Mouse (Mus musculus) limb, embryonic 10.5 days (tissue): ENCODE results near the gene Rubcnl. TPM values are rescaled to one million over a fixed set of nuclear protein-coding genes. Genes with fewer than 3 reads are reported as not detected.
A peak's percentile ranks its signal among the peaks of the same experiment; 100 is the strongest.

Experiments used
- DNase-seq: peaks from one replicate; pipeline ENCODE4 v3.0.0-alpha.2; 2017; ENCODE audit warnings: low spot score
- H3K27ac ChIP-seq: fragments of 300-500 bp; sonication (generic); 2 replicates; pipeline ENCODE4 v1.5.1; 2016; ENCODE audit warnings: mild to moderate bottlenecking
- H3K27me3 ChIP-seq: fragments of 300-500 bp; sonication (generic); 2 replicates; pipeline ENCODE4 v1.6.1; 2016; ENCODE audit warnings: low read depth, mild to moderate bottlenecking; ENCODE audit not compliant: poor library complexity, severe bottlenecking
- H3K36me3 ChIP-seq: fragments of 300-500 bp; sonication (generic); 2 replicates; pipeline ENCODE4 v1.6.1; 2016; ENCODE audit warnings: mild to moderate bottlenecking, moderate library complexity
- H3K4me1 ChIP-seq: fragments of 300-500 bp; sonication (generic); 2 replicates; pipeline ENCODE4 v1.6.1; 2016
- H3K4me3 ChIP-seq: fragments of 300-500 bp; sonication (generic); 2 replicates; pipeline ENCODE4 v1.5.1; 2016; ENCODE audit warnings: mild to moderate bottlenecking, moderate library complexity
- H3K9me3 ChIP-seq: fragments of 300-500 bp; sonication (generic); replicated peaks from 2 replicates; pipeline ENCODE4 v1.6.1; 2016; ENCODE audit warnings: mild to moderate bottlenecking
- WGBS: fragments of 180-500 bp; shearing (Covaris S2); methylation state at CpG from one replicate; pipeline ENCODE4 v1.1.7; 2016; 5-methylcytosine and 5-hydroxymethylcytosine counted together
- polyA plus RNA-seq: library from polyadenylated mRNA; unstranded; fragments of >200 nt; fragmentation: Nextera tagmentation; extraction: Ambion mirVana; gene quantifications from 2 replicates; pipeline ENCODE4 v1.2.1, GENCODE M21; 2016

Rubcnl gene
- 0.10 and 0.30 TPM in 2 replicates for polyA plus RNA-seq

DNA sequence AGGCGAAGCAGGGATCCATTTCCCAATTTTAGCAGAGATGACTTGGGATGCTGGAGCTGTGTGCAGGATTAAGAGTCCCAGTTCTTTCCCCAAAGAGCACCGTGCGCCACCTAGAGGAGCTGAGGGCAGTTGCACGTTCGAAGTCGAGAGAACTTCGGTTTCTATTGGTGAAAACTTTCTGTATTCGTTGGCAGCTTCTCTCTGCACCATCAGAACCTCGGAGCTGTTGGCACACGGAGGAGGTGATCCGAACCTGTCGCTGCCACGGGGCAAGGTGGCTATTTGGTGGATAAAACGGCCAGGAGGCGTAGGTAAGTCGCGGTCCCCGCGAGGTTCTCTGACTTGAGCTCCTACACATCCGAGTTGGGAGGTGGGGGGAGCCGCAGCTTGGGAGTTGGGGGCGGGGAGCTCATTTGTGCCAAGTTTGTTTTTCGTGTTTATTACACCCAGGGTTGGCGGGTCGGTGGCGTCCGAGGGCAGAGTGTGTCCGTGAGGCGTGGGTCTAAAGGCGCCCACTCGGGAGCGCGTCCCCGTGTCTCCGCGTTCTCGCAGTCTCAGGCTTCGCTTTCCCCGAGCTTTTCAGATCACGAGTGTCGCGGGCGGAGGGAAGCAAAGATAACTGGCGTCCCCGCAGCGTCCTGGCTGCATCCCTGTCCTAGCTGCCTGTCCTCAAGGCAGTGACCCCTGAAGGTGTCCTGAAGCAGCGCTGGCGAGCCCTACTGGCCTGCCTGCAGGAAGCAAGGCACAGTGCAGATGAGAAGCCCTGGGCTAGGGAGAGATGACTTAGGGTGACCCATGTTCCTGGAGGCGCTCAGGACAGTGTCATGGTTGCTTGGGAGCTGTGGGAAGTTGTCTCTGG is at the start of gene Rubcnl:
Rubcnl (plus strand) TSS at position 172 of the 859 bp plus-strand sequence.
- Histone ChIP-seq H3K36me3 (no peaks in the 10 kb centered on the region), H3K27me3 (peaks cover 5% of the 10 kb centered on the region; the same call in 1 of the 2 replicates), H3K4me1 (peaks cover 5% of the 10 kb centered on the region), H3K4me3 (peak within 1 kb of the TSS; percentile 65), H3K27ac (peak within 1 kb of the TSS; percentile 66), H3K9me3 (no peaks in the 10 kb centered on the region)
- DNase-seq, result peak; percentile 82
- 2% methylated on average over 49 of the region's 49 CpGs for WGBS

DNA sequence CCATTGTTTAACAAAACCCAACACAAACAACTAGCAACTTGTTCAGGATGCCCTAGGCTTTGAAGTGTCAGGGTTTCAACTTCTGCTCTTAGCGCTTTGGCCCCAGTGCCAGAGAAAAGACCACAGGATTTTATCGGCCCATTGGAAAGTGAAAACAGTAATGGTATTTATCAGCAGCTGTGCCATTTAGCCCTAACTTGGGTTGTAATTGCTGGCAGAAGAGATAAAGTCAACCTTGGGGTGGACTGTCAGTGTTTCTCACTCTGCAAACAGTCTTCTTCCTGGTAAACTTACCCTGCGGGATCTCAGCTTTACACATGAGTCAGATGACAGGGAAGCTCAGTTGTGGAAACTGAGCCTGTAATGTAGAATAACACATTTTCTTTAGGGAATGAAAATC is 43.6 kb upstream of the Rubcnl start:
- no peak overlapping the region for H3K27ac ChIP-seq
- H3K4me1 ChIP-seq, result no peaks in the 10 kb centered on the region
- no peaks in the 10 kb centered on the region for H3K27me3 ChIP-seq
- no peak overlapping the region for H3K4me3 ChIP-seq
- H3K9me3 ChIP-seq, result no peaks in the 10 kb centered on the region
- no peak for DNase-seq
- H3K36me3 ChIP-seq, result no peaks in the 10 kb centered on the region
- WGBS, result 46% methylated on average over 3 of the region's 3 CpGs

DNA sequence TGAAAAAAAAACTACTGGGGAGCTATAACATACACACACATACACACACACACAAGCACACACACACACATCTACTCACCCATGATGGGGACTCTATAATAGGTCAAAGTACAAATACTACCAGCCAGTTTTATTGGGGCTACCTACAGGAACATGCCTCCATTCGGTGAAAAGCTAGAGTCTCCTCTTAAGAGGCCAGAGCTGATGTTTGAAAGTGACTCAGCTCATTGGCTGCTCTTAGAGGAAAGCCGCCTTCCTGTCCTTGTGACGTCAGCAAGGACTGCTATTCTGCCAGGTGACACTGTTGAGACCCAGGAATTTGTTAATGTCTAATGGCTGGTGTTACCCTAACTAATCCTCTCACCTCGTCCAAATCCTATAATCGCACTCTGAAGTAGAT is 43.1 kb upstream of the Rubcnl start:
- Histone ChIP-seq H3K4me3 (no peak overlapping the region), H3K9me3 (no peaks in the 10 kb centered on the region), H3K27ac (no peak overlapping the region), H3K36me3 (no peaks in the 10 kb centered on the region), H3K27me3 (no peaks in the 10 kb centered on the region), H3K4me1 (no peaks in the 10 kb centered on the region)
- DNase-seq, result no peak
- 83% methylated on average over 5 of the region's 5 CpGs for WGBS

DNA sequence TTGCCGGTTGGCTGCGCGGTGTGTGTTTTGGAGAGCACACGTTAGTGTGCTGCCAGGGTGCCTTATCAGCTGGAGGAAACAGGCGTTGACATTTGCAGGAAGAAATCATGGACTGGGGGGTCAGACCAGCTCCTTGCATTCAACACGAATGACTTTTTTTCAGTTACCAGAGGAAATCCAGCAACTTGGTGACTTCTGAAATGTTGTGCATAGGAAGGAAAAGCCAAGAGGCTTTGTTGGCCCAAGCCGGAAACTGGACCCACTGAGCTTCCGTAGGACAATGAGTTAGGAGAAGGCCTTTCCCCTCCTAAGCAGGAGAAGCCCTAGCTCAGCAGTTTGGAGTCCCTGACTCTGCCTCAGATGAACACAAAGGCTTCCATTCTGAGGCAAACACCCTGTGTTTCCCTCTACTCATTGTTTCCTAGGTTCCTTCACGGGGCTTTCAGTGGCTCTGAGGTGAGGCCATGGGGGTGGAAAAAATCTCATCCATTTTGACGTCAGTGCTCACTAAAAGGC is 41.6 kb upstream of the Rubcnl start:
- Histone ChIP-seq H3K36me3 (no peaks in the 10 kb centered on the region), H3K27ac (no peak overlapping the region), H3K4me1 (no peaks in the 10 kb centered on the region), H3K27me3 (no peaks in the 10 kb centered on the region), H3K9me3 (no peaks in the 10 kb centered on the region), H3K4me3 (no peak overlapping the region)
- 82% methylated on average over 10 of the region's 10 CpGs for WGBS
- no peak for DNase-seq

DNA sequence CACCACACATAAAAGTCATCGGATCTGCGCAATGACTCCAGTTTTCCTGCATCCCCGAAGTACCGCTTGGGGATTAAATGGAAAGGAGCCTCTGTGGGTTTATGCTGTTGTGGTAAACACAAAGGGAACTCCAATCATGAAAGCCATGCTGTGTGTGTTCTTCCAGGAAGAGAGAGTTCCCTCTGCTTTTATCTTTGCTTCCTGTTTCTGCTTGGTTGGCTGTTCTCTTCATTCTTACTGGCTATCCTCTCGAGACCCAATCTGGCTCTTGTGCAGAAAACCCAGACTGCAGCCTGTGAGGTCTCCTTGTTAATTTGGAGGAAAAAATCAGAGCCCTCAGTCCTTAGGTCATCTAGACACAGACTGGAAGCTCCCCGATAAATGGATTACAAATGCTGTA is 38.9 kb upstream of the Rubcnl start:
- H3K4me3 ChIP-seq, result no peak overlapping the region
- peaks cover 4% of the 10 kb centered on the region for H3K4me1 ChIP-seq
- no peak overlapping the region for H3K27ac ChIP-seq
- no peaks in the 10 kb centered on the region for H3K9me3 ChIP-seq
- DNase-seq, result no peak
- 86% methylated on average over 6 of the region's 6 CpGs for WGBS
- H3K36me3 ChIP-seq, result no peaks in the 10 kb centered on the region
- H3K27me3 ChIP-seq, result no peaks in the 10 kb centered on the region

DNA sequence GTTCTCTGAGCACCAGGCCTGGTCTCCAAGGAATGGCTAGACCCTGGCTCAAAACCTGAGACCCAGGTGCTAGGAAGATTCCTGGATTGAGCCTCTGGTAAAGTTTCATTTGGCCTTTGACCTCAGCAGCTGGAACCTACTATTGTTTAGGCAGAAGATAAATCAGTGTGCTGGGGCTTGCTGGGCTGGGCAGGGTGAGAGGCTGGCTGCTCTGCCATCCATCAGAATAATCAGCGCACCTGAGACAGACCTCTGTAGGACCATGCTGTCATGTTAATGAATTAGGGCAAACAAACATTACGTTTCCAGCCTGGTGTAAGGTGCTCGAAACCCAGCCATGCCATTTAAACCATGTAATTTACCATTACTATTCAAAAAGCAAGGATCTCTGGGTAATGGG is 34.8 kb upstream of the Rubcnl start:
- Histone ChIP-seq H3K4me1 (peaks cover 4% of the 10 kb centered on the region), H3K27me3 (no peaks in the 10 kb centered on the region), H3K4me3 (no peak overlapping the region), H3K36me3 (no peaks in the 10 kb centered on the region), H3K27ac (no peak overlapping the region), H3K9me3 (no peaks in the 10 kb centered on the region)
- no peak for DNase-seq
- 44% methylated on average over 3 of the region's 3 CpGs for WGBS

DNA sequence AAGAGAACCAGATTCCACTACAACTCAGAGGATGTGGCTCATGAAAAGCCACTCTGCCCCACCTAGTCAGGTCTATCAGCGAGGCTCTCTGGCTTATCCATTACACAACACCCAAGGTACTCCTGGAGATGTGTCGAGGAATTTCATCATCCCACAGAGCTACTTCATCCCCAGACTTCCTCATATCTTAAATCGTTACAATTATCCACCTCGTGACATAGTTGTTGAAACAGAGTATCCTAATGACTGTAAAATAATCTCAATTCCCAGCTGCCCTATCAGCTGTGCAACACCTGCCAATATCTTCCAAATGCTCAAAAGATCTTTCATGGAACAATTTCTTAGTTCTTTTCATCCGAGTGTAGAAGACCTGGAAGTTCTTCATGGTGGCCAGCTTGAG is 32.7 kb upstream of the Rubcnl start:
- 90% methylated on average over 5 of the region's 5 CpGs for WGBS
- DNase-seq, result no peak
- Histone ChIP-seq H3K4me3 (no peak overlapping the region), H3K27me3 (no peaks in the 10 kb centered on the region), H3K9me3 (no peaks in the 10 kb centered on the region), H3K36me3 (no peaks in the 10 kb centered on the region), H3K4me1 (peaks cover 4% of the 10 kb centered on the region), H3K27ac (no peak overlapping the region)

DNA sequence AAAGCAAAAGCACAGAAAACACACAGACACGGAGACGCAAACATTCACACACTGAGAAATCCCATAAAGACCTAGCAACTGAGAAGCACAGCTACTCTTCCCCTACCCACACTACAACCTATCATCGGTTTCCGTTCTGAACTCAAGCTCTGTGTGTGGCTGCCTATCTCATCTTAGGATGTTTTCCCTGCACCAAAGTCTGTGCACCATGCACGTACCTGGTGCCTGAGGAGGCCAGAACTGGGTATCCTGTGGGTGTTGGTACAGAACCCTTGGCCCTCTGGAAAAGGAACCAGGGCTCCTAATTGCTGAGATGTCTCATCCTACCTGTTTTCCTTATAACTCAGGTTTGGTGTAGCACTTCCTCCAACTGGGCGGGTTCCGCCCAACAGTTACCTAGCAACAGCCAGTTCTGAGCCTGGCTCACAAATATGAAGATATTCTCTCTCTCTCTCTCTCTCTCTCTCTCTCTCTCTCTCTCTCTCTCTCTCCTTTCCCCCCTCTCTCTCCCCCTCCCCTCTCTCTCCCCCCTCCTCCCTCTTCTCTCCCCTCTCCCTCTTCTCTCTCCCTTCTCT is 30.9 kb upstream of the Rubcnl start:
- no peaks in the 10 kb centered on the region for H3K27me3 ChIP-seq
- no peaks in the 10 kb centered on the region for H3K9me3 ChIP-seq
- DNase-seq, result no peak
- 76% methylated on average over 7 of the region's 7 CpGs for WGBS
- H3K4me3 ChIP-seq, result no peak overlapping the region
- no peak overlapping the region for H3K27ac ChIP-seq
- no peaks in the 10 kb centered on the region for H3K36me3 ChIP-seq
- peaks cover 4% of the 10 kb centered on the region for H3K4me1 ChIP-seq

DNA sequence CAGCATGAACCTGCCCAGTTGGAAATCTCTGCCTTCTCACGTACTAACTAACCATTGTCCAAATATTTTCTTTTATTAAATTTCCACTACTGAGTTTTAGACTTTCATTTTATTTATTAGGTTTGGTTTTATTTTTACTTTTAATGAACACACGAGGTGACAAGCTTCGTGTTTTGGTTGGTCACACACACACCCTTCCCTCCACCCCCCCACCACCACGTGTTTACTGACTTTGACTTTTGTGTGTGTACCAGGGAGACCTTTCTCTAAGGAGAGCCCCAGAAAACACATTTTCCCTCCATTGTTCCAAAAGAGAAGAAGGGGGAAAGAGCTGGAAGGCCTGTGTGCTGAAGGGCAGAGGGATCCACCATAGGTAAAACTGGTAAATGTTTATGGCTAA is 30.2 kb upstream of the Rubcnl start:
- no peak for DNase-seq
- H3K9me3 ChIP-seq, result no peaks in the 10 kb centered on the region

DNA sequence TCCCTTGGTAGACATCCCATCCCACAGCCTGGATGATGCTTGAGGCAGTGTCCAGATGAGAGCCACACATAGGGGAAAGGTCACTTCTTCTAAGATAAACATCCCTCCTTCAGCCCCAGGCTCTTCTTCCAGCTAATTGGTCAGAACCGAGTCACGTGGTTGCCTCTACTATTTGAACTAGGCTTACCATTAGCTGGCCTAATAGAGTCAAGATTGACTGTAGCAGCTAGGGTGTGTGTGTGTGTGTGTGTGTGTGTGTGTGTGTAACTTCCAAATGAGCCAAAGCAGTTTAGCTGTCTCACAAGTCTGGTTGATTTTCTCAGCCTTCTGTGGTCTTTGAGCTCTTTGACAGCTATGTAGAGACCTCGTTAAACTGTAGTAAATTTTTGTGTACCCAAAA is 29.3 kb upstream of the Rubcnl start:
- Histone ChIP-seq H3K4me3 (no peak overlapping the region), H3K27me3 (no peaks in the 10 kb centered on the region), H3K36me3 (no peaks in the 10 kb centered on the region), H3K27ac (no peak overlapping the region), H3K4me1 (no peaks in the 10 kb centered on the region), H3K9me3 (no peaks in the 10 kb centered on the region)
- no peak for DNase-seq
- WGBS, result 81% methylated on average over 3 of the region's 3 CpGs

More for the DNA sequence above, 30.2 kb upstream of the Rubcnl start:
- Histone ChIP-seq H3K27me3 (no peaks in the 10 kb centered on the region), H3K27ac (no peak overlapping the region), H3K36me3 (no peaks in the 10 kb centered on the region), H3K4me3 (no peak overlapping the region), H3K4me1 (peaks cover 4% of the 10 kb centered on the region)
- 70% methylated on average over 4 of the region's 4 CpGs for WGBS

DNA sequence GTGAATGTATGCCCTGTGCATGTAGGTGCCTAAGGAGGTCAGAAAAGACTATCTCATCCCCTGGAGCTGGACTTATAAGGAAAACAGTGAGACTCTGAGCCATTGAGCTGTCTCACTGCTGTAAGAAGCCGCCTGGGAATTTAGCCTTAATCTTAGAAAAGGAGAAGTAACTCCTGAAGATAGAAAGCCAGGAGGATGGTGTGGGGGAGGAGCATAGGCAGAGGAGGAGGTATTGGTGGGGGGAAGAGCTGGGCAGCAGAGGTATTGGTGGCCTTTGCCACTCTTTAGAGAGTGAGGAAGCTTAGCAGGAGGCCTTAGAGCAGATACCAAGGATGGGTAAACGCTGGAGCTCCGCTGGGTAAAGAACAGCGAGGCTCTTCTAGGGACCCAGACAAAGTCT is 26.5 kb upstream of the Rubcnl start:
- 56% methylated on average over 4 of the region's 4 CpGs for WGBS
- DNase-seq, result no peak
- Histone ChIP-seq H3K36me3 (no peaks in the 10 kb centered on the region), H3K4me1 (no peaks in the 10 kb centered on the region), H3K4me3 (no peak overlapping the region), H3K27me3 (no peaks in the 10 kb centered on the region), H3K27ac (no peak overlapping the region), H3K9me3 (no peaks in the 10 kb centered on the region)

DNA sequence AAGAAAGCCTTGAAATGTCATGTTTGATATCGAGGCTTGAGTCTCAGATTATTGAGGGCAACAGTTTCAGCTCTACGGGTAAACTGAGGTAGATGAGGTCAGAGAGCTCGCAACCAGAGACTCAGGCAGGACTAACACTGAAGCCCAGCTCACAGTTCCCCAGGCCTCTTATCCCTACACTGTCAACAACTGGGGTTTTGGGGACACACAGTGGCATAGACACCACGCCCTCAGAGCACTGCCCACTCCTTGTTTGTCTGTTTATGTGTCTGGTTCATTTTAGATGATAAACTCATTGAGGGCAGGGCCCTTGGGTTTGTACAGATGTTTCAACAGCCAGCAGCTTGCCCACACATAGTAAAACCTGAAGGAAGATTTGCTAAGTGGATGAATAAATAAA is 25.9 kb upstream of the Rubcnl start:
- H3K27me3 ChIP-seq, result no peaks in the 10 kb centered on the region
- no peaks in the 10 kb centered on the region for H3K36me3 ChIP-seq
- H3K4me1 ChIP-seq, result no peaks in the 10 kb centered on the region
- DNase-seq, result no peak
- H3K4me3 ChIP-seq, result no peak overlapping the region
- WGBS, result 86% methylated on average over 4 of the region's 4 CpGs
- no peak overlapping the region for H3K27ac ChIP-seq
- no peaks in the 10 kb centered on the region for H3K9me3 ChIP-seq

DNA sequence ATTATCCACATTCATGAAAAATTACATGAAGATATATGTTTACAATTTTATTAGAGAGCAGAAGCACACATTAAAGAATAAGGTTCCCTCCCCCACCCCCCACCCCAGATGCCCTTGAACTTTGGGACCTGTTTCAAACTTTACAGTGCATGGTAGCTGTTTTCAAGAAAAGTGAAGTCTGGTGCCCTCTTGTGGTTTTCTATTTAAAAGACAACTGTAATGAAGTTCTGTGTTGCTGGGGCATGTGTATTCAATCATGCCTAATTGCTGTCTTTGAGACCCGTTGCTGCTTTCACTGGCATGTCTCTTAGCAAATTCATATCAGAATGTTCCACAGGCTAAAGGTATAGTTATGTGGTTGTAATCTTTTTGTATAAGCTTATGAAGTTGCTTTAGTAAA is 25.3 kb upstream of the Rubcnl start:
- no peak overlapping the region for H3K4me3 ChIP-seq
- no peak overlapping the region for H3K27ac ChIP-seq
- H3K36me3 ChIP-seq, result no peaks in the 10 kb centered on the region
- H3K9me3 ChIP-seq, result no peaks in the 10 kb centered on the region
- WGBS, result 5% methylated on average over 1 of the region's 1 CpGs
- DNase-seq, result no peak
- H3K27me3 ChIP-seq, result no peaks in the 10 kb centered on the region
- H3K4me1 ChIP-seq, result no peaks in the 10 kb centered on the region
